Mouse (Mus musculus): ENCODE measurements around the gene Nkx2-2. TPM values are rescaled to one million over a fixed set of nuclear protein-coding genes. Genes with fewer than 3 reads are reported as not detected.

Nkx2-2 gene
- total RNA-seq, 1 experiment = 0.27 TPM

DNA sequence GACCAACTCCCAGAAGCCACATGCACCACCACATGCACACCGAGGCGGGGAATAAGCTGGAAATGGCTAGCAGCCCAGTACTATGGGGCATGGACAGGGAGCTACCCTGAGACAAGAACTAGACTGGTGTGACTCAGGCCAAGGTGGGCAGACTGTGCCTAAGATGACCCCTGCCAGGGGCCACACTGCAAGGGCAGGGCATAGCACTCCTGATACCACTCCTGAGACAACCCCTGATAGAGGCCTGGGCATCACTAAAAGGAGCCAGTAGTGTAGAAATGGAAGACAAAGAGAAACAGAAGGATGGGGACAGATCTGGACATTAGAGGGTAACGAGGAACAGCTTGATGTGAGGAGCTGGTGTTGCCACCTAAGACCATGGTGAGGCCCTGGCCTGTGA lies 28.7 kb downstream of the Nkx2-2 start:
- H3K27ac ChIP-seq (ENCODE audit: insufficient read depth, low read depth, low read length, poor library complexity, severe bottlenecking) = no peak overlapping the region
- H3K4me1 ChIP-seq (ENCODE audit: control insufficient read depth in 2 of 2, insufficient read depth in 2 of 2, low read length in 2 of 2, poor library complexity in 1 of 2) = no peaks in the 10 kb centered on the region
- H3K9me3 ChIP-seq (ENCODE audit: control insufficient read depth, insufficient read depth, low read depth, low read length) = no peaks in the 10 kb centered on the region
- TF ChIP-seq ZC3H11A (IDR thresholded peaks at IDR 0.05; ENCODE audit: borderline replicate concordance, low read depth, low read length) (no peak), CHD2 (IDR thresholded peaks at IDR 0.05; ENCODE audit: low read depth, low read length) (no peak), MAFK (IDR thresholded peaks at IDR 0.05; ENCODE audit: insufficient read depth, low read depth, low read length) (no peak), ZNF384 (IDR thresholded peaks at IDR 0.05; ENCODE audit: low read depth, low read length) (no peak), HCFC1 (IDR thresholded peaks at IDR 0.05; ENCODE audit: borderline replicate concordance, insufficient read depth, low read length) (no peak)
- no peak for DNase-seq (ENCODE audit: low read depth, low spot score)
- in situ Hi-C loops (cut with MboI; ENCODE audit: low sequenced_read_pairs in 2 of 2, unreplicated experiment in 2 of 2) = no loop called here
- no peaks in the 10 kb centered on the region for H3K36me3 ChIP-seq (ENCODE audit: control insufficient read depth, insufficient read depth, low read length, poor library complexity, severe bottlenecking)
- H3K9ac ChIP-seq (ENCODE audit: insufficient read depth, low read depth, low read length, poor library complexity, severe bottlenecking) = no peak overlapping the region
- H3K4me3 ChIP-seq (ENCODE audit: insufficient read depth in 1 of 2, low read depth in 1 of 2, low read length in 2 of 2, poor library complexity in 1 of 2, severe bottlenecking in 1 of 2) = no peak overlapping the region

DNA sequence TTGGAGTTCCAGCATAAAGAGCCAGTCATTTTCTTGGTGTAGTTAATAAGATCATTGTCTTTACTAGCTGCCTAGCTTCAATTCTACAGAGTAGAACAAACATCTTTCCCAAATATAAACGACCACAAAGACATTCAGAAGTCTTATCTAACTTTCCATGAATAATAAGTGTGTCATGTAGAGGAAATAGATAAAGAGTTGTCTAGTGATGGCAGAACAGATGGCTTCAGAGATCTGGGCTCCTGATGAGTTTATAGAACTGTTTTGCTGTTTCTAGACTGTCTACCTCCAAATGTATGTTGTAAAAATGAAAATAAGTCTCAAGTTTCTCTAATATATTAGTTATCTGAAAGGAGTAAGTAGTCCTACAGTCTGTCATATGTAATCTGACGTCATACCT lies 41.5 kb downstream of the Nkx2-2 start:
- H3K9me3 ChIP-seq (ENCODE audit: control insufficient read depth, insufficient read depth, low read depth, low read length) = no peaks in the 10 kb centered on the region
- no peaks in the 10 kb centered on the region for H3K36me3 ChIP-seq (ENCODE audit: control insufficient read depth, insufficient read depth, low read length, poor library complexity, severe bottlenecking)
- in situ Hi-C loops (cut with MboI; ENCODE audit: low sequenced_read_pairs in 2 of 2, unreplicated experiment in 2 of 2) = no loop called here
- TF ChIP-seq ZC3H11A (IDR thresholded peaks at IDR 0.05; ENCODE audit: borderline replicate concordance, low read depth, low read length) = no peak
- TF ChIP-seq HCFC1 (IDR thresholded peaks at IDR 0.05; ENCODE audit: borderline replicate concordance, insufficient read depth, low read length) = no peak
- no peak for TF ChIP-seq ZNF384 (IDR thresholded peaks at IDR 0.05; ENCODE audit: low read depth, low read length)
- TF ChIP-seq CHD2 (IDR thresholded peaks at IDR 0.05; ENCODE audit: low read depth, low read length) = no peak
- no peak for TF ChIP-seq MAFK (IDR thresholded peaks at IDR 0.05; ENCODE audit: insufficient read depth, low read depth, low read length)
- H3K4me1 ChIP-seq (ENCODE audit: control insufficient read depth in 2 of 2, insufficient read depth in 2 of 2, low read length in 2 of 2, poor library complexity in 1 of 2) = no peaks in the 10 kb centered on the region
- no peak for DNase-seq (ENCODE audit: low read depth, low spot score)
- H3K9ac ChIP-seq (ENCODE audit: insufficient read depth, low read depth, low read length, poor library complexity, severe bottlenecking) = no peak overlapping the region
- no peak overlapping the region for H3K4me3 ChIP-seq (ENCODE audit: insufficient read depth in 1 of 2, low read depth in 1 of 2, low read length in 2 of 2, poor library complexity in 1 of 2, severe bottlenecking in 1 of 2)
- no peak overlapping the region for H3K27ac ChIP-seq (ENCODE audit: insufficient read depth, low read depth, low read length, poor library complexity, severe bottlenecking)

Other genes starting within 250 kb of the Nkx2-2 start
- 80.0 and 85.7 TPM in 2 replicates for gene Xrn2, start 181.2 kb downstream of the Nkx2-2 start, total RNA-seq (2012; rRNA removed)
- 0.31 and 0.42 TPM in 2 replicates for gene Nkx2-4, start 108.8 kb downstream of the Nkx2-2 start, total RNA-seq (2012; rRNA removed)
- 0.31 TPM in 1 of 2 replicates, not detected in the other for gene Pax1, start 167.7 kb upstream of the Nkx2-2 start, total RNA-seq (2012; rRNA removed)